Mouse (Mus musculus) heart, adult 2 months (tissue): ENCODE results near the gene Galnt7.

Source experiments
- CTCF ChIP-seq: fragments of 200-600 bp; IDR thresholded peaks from 2 replicates; pipeline ENCODE4 v1.8.1; 2022; ENCODE audit warnings: antibody characterized with exemption, mild to moderate bottlenecking, moderate library complexity
- EP300 ChIP-seq: fragments of 200-500 bp; IDR thresholded peaks from 2 replicates; pipeline ENCODE4 v1.6.1; 2011; ENCODE audit warnings: low read depth, low read length, control low read depth; ENCODE audit not compliant: insufficient read depth

GRCm38 (mm10) chr8:57653768-57654125, 915 bp upstream of the Galnt7 start:
- TF ChIP-seq EP300 (no peak), CTCF (no peak)
